Mouse (Mus musculus): ENCODE results near the gene Mcee. TPM values are rescaled to one million over a fixed set of nuclear protein-coding genes. Genes with fewer than 3 reads are reported as not detected.

The Mcee gene
- polyA plus RNA-seq, 1 experiment from 2014 or later: 54.8 TPM

DNA sequence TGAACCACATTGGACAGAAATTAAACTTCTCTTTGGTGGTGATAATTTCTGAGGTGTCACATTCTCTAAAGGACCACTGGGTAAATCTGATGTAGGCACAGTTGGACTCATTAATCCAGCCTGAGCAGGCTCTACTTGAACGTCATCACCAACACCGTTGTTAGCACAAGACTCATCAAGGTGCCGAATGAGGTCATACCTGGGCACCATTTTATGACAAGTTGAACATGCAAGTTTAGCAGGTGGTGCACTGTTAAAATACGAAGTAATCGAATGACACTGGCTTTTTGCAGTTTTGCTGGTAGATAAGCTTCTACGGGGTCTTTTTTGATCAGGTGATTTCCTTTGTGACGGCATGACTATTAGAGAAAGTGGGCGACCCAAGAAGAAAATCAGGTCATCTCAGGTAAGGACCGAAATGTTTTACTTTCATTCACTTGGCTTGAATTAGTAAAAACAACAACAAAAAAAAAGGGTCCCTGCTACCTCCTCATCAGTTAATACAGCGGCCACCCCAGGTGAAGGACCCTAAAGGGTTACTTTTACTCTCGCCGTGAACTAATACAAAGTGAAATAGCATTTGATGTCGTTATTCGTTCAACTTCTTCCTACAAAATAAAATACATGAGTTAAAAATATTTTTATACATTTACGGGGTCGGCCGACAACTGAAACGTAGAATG lies 19.1 kb upstream of the Mcee start:
- DNase-seq: peak; percentile 30
- no peak; the same call in 1 of the 2 replicates for ATAC-seq (ENCODE audit: insufficient read depth)
- 10% methylated on average over 18 of the region's 18 CpGs for WGBS
- Histone ChIP-seq H3K4me1 (ENCODE audit: insufficient read depth) (no peaks in the 10 kb centered on the region), H3K27ac (ENCODE audit: low read depth) (peak overlapping the region; percentile 95), H3K4me2 (peak overlapping the region; percentile 67), H3K27me3 (ENCODE audit: insufficient read depth, low read length) (no peaks in the 10 kb centered on the region), H3K9ac (peak overlapping the region; percentile 71), H3K4me3 (ENCODE audit: low read depth, low read length) (peak overlapping the region; percentile 57), H3K9me3 (ENCODE audit: low read depth, low read length) (no peaks in the 10 kb centered on the region), H3K36me3 (ENCODE audit: insufficient read depth) (peaks cover 28% of the 10 kb centered on the region)
- TF ChIP-seq CTCF (IDR thresholded peaks at IDR 0.05; ENCODE audit: low read depth): no peak

DNA sequence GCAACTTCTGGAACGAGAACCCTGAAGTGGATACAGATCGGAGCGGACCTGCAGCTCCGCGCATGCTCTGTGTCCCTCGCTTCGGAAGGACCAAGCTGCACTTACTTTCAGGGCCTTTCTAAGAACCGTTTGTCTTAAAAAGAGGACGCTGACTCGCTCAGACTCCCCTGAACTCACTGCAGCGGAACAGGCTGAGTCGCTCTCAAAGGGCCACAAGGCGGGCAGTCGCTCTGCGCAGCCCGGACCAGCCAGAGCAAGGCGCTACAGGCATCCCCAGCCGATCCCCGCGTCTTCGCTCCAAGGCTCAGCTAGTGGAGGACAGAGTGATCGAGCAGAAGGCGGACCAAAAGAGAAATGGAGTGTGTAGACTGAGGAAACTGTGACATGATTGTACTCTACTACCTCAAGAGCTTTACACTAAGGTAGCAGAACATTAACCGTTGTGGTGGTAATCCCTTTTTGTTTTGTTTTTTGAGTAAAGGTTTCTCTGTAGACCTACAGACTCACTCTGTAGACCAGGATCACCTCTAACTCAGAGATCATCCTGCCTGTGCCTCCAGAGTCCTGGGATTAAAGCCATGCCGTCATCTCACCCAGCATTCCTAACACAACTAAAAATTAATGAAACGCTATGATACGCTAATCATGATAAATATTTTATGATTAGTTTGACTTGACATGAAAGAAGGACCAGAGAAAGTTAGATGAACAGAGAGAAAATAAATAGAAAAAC lies 18.4 kb upstream of the Mcee start, which contains the start of gene Fan1:
Fan1 (minus strand) TSS at position 266 of the 733 bp plus-strand sequence.
- H3K36me3 ChIP-seq (ENCODE audit: insufficient read depth): peaks cover 29% of the 10 kb centered on the region
- H3K4me3 ChIP-seq (ENCODE audit: low read depth, low read length): peak within 1 kb of the TSS; percentile 57
- TF ChIP-seq CTCF (IDR thresholded peaks at IDR 0.05; ENCODE audit: low read depth): peak; percentile 55
- H3K9me3 ChIP-seq (ENCODE audit: low read depth, low read length): no peaks in the 10 kb centered on the region
- no peaks in the 10 kb centered on the region for H3K27me3 ChIP-seq (ENCODE audit: insufficient read depth, low read length)
- no peaks in the 10 kb centered on the region for H3K4me1 ChIP-seq (ENCODE audit: insufficient read depth)
- peak; percentile 92 for DNase-seq
- H3K27ac ChIP-seq (ENCODE audit: low read depth): peak within 1 kb of the TSS; percentile 95
- H3K4me2 ChIP-seq: peak within 1 kb of the TSS; percentile 67
- ATAC-seq (ENCODE audit: insufficient read depth): peak; percentile 96
- 3% methylated on average over 27 of the region's 27 CpGs for WGBS
- peak within 1 kb of the TSS; percentile 71 for H3K9ac ChIP-seq

DNA sequence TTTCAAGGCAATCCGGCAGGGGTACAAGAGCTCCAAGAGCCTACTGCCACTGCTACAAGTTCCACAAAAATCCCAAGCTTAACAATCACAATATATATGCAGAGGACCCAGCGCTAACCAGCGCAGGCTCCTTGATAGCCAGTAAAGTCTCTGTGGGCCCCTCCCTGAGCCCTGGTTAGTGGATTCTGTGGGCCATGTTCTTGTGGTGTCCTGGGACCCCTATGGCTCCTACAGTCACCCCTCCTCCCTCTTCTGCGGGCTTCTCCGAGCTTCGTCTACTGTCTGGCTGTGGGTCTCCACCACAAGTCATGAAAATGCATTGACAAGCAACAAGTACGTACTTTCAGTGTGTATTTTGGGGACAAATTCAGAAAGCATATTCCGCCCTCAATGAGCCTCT lies 928 bp upstream of the Mcee start:
- ATAC-seq (ENCODE audit: insufficient read depth): no peak
- Histone ChIP-seq H3K9ac (peak overlapping the region; percentile 71), H3K4me2 (peak overlapping the region; percentile 72), H3K4me1 (ENCODE audit: insufficient read depth) (no peaks in the 10 kb centered on the region; the same call in 1 of the 2 replicates), H3K9me3 (ENCODE audit: low read depth, low read length) (no peaks in the 10 kb centered on the region), H3K27ac (ENCODE audit: low read depth) (no peak overlapping the region; the same call in 1 of the 2 replicates), H3K36me3 (ENCODE audit: insufficient read depth) (peaks cover 28% of the 10 kb centered on the region), H3K27me3 (ENCODE audit: insufficient read depth, low read length) (no peaks in the 10 kb centered on the region), H3K4me3 (ENCODE audit: low read depth, low read length) (peak overlapping the region; percentile 74)
- no peak for DNase-seq
- no peak for TF ChIP-seq CTCF (IDR thresholded peaks at IDR 0.05; ENCODE audit: low read depth)
- 3% methylated on average over 8 of the region's 8 CpGs for WGBS

DNA sequence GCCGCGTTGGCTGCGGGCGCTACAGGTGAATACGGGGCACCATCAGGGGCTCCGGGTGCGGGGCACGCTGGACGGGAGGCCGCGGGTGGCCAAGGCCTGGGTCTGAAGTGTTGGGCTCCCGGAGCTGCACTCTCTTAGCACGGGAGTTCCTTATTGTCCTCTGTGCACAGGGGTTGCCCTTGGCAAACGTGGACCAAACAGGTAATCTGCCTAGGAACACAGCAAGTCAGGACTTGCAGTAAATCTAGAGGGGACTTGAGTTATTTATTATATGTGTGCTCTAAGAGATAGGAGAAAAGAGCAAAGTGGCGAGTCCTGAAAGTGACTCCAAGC lies 378 bp downstream of the Mcee start:
- TF ChIP-seq CTCF (IDR thresholded peaks at IDR 0.05; ENCODE audit: low read depth): no peak

DNA sequence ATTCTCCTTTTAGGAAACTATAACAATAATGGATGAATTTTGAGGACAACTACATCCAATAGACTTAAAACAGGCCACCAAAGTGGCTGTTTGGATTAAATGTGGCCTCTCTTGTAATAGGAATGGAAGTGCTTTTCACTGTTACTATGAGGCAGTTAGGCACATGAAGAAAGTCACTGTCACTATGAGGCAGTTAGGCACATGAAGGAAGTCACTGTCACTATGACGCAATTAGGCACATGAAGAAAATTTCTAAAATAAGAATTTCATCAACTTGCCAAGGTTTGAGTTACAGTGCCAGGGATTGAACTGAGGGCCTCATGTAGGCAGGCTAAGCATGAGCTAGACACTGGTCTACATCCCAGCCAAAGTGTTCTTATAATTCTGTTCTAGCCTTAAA lies 8.3 kb downstream of the Mcee start:
- H3K4me2 ChIP-seq: no peak overlapping the region
- no peaks in the 10 kb centered on the region for H3K27me3 ChIP-seq (ENCODE audit: insufficient read depth, low read length)
- 88% methylated on average over 1 of the region's 1 CpGs for WGBS
- H3K4me1 ChIP-seq (ENCODE audit: insufficient read depth): no peaks in the 10 kb centered on the region
- no peak for ATAC-seq (ENCODE audit: insufficient read depth)
- no peak overlapping the region for H3K4me3 ChIP-seq (ENCODE audit: low read depth, low read length)
- H3K36me3 ChIP-seq (ENCODE audit: insufficient read depth): peaks cover 6% of the 10 kb centered on the region; the same call in 1 of the 2 replicates
- DNase-seq: no peak
- H3K9me3 ChIP-seq (ENCODE audit: low read depth, low read length): no peaks in the 10 kb centered on the region
- no peak for TF ChIP-seq CTCF (IDR thresholded peaks at IDR 0.05; ENCODE audit: low read depth)
- no peak overlapping the region for H3K27ac ChIP-seq (ENCODE audit: low read depth)
- no peak overlapping the region for H3K9ac ChIP-seq

More for the DNA sequence above, 378 bp downstream of the Mcee start:
- Histone ChIP-seq H3K9me3 (ENCODE audit: low read depth, low read length) (no peaks in the 10 kb centered on the region), H3K27me3 (ENCODE audit: insufficient read depth, low read length) (no peaks in the 10 kb centered on the region), H3K36me3 (ENCODE audit: insufficient read depth) (peaks cover 20% of the 10 kb centered on the region), H3K27ac (ENCODE audit: low read depth) (peak overlapping the region; percentile 69; the same call in 1 of the 2 replicates), H3K4me1 (ENCODE audit: insufficient read depth) (no peaks in the 10 kb centered on the region; the same call in 1 of the 2 replicates), H3K4me3 (ENCODE audit: low read depth, low read length) (peak overlapping the region; percentile 74), H3K4me2 (peak overlapping the region; percentile 72), H3K9ac (peak overlapping the region; percentile 81)
- WGBS: 1% methylated on average over 15 of the region's 15 CpGs
- DNase-seq (peak; percentile 40), ATAC-seq (ENCODE audit: insufficient read depth) (no peak; the same call in 1 of the 2 replicates)

DNA sequence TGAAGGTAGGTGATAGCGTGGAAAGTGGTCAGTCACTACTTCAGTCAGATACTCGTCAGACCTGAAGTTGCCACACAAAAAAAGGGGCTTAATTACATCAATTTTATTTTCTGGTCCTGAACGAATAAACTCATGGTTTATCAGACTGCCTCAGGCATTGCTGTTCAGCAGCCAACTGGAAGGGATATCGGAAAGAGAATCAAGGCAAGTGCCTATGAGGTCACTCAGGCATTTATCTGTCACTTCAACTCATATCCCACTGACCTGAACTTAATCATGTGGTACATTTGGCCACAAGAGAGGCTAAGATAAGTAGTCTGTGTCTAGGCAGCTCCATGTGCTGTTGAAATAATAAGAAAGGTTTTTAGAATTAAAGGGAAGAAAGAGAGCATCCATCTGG lies 10.0 kb downstream of the Mcee start:
- Histone ChIP-seq H3K9ac (no peak overlapping the region), H3K9me3 (ENCODE audit: low read depth, low read length) (no peaks in the 10 kb centered on the region), H3K4me2 (no peak overlapping the region), H3K27me3 (ENCODE audit: insufficient read depth, low read length) (no peaks in the 10 kb centered on the region), H3K4me1 (ENCODE audit: insufficient read depth) (no peaks in the 10 kb centered on the region), H3K36me3 (ENCODE audit: insufficient read depth) (peaks cover 6% of the 10 kb centered on the region; the same call in 1 of the 2 replicates), H3K27ac (ENCODE audit: low read depth) (no peak overlapping the region), H3K4me3 (ENCODE audit: low read depth, low read length) (no peak overlapping the region)
- no peak for DNase-seq
- WGBS: 91% methylated on average over 4 of the region's 4 CpGs
- TF ChIP-seq CTCF (IDR thresholded peaks at IDR 0.05; ENCODE audit: low read depth): no peak
- ATAC-seq (ENCODE audit: insufficient read depth): no peak

DNA sequence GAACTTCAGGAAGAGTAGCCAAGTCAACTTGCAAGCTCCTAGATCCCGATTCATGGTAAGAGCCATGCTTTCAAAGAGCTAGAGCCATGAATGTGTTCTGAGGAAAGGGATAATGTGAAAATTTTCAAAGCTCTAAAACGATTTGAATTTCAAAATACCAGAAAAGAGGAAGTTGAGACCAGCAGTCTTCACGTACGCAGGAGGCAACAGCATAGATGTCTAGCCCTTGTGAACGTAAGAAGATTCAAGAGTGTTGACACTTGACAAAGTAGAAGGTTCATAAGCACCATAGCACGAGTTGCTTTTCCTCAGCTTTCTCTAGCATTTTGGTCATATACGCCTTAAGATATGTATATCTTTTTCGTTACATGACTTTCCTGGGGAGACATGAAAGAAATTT lies 11.6 kb downstream of the Mcee start:
- Histone ChIP-seq H3K4me1 (ENCODE audit: insufficient read depth) (no peaks in the 10 kb centered on the region), H3K4me2 (no peak overlapping the region), H3K9ac (no peak overlapping the region), H3K4me3 (ENCODE audit: low read depth, low read length) (no peak overlapping the region), H3K27me3 (ENCODE audit: insufficient read depth, low read length) (no peaks in the 10 kb centered on the region), H3K9me3 (ENCODE audit: low read depth, low read length) (no peaks in the 10 kb centered on the region), H3K27ac (ENCODE audit: low read depth) (no peak overlapping the region), H3K36me3 (ENCODE audit: insufficient read depth) (peaks cover 6% of the 10 kb centered on the region; the same call in 1 of the 2 replicates)
- DNase-seq (no peak), ATAC-seq (ENCODE audit: insufficient read depth) (no peak)
- 87% methylated on average over 8 of the region's 8 CpGs for WGBS
- no peak for TF ChIP-seq CTCF (IDR thresholded peaks at IDR 0.05; ENCODE audit: low read depth)

Measured in lung, embryonic 14.5 days (tissue).